Mouse (Mus musculus) kidney, adult 11 months (tissue): ENCODE results near the gene Alg10b.
"Not testable (repeated sequence)": the region's sequence is repeated elsewhere in the genome, so short reads cannot be mapped to it uniquely, and the experiment has no call there.

Experiments
- DNase-seq: peaks from one replicate; pipeline ENCODE4 v3.0.0; 2022

The Alg10b gene

GRCm38 (mm10) chr15:90223969-90224750 is at the start of gene Alg10b:
TSS of gene Alg10b (plus strand) at chr15:90224311.
- DNase-seq, result peak; percentile 65

- DNase-seq, result not testable (repeated sequence)
These were observed 41.0 kb upstream of the Alg10b start for GRCm38 (mm10) chr15:90183108-90183507.

- DNase-seq, result no peak
These were observed 40.6 kb upstream of the Alg10b start for GRCm38 (mm10) chr15:90183511-90183910.

GRCm38 (mm10) chr15:90184743-90185142 is 39.4 kb upstream of the Alg10b start:
- DNase-seq, result no peak

- no peak for DNase-seq
These were observed 34.6 kb upstream of the Alg10b start for GRCm38 (mm10) chr15:90189477-90189876.

- DNase-seq, result no peak
These were observed 10.2 kb upstream of the Alg10b start for GRCm38 (mm10) chr15:90213946-90214345.

- DNase-seq, result peak; percentile 8
These were observed 9.2 kb upstream of the Alg10b start for GRCm38 (mm10) chr15:90214913-90215312.

- peak; percentile 17 for DNase-seq
These were observed 1.0 kb downstream of the Alg10b start for GRCm38 (mm10) chr15:90225058-90225575.

- DNase-seq, result no peak
These were observed 13.5 kb downstream of the Alg10b start for GRCm38 (mm10) chr15:90237657-90238056.

- no peak for DNase-seq
These were observed 20.0 kb downstream of the Alg10b start for GRCm38 (mm10) chr15:90244081-90244480.

- DNase-seq, result no peak
These were observed 25.6 kb downstream of the Alg10b start for GRCm38 (mm10) chr15:90249694-90250093.

GRCm38 (mm10) chr15:90282876-90283275 is 58.8 kb downstream of the Alg10b start:
- DNase-seq, result no peak
